Mouse (Mus musculus) CD4-positive helper T cell, adult 2 months (primary cell): ENCODE results near the gene Ncoa5.

Source experiments
- DNase-seq: peaks from one replicate; pipeline ENCODE4 v3.0.0-alpha.2; 2012; ENCODE audit warnings: low read depth, missing footprints, low spot score

Gene Ncoa5

DNA sequence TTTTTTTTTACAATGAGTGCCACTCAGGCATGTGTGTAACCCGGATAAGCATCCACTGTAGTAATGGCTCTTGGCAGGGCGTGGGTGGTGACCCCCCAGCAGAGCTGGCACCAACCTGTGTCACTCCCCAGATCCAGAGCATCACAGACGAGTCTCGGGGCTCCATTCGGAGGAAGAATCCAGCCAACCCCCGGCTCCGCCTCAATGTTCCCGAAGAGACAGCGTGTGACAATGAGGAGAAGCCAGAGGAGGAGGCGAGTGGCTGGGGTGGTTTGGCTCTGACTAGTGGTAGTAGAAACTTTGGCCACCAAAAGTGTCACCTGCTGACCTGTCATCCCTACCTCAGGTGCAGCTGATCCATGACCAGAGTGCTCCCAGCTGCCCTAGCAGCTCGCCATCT is 38.7 kb downstream of the Ncoa5 start:
- no peak for DNase-seq

DNA sequence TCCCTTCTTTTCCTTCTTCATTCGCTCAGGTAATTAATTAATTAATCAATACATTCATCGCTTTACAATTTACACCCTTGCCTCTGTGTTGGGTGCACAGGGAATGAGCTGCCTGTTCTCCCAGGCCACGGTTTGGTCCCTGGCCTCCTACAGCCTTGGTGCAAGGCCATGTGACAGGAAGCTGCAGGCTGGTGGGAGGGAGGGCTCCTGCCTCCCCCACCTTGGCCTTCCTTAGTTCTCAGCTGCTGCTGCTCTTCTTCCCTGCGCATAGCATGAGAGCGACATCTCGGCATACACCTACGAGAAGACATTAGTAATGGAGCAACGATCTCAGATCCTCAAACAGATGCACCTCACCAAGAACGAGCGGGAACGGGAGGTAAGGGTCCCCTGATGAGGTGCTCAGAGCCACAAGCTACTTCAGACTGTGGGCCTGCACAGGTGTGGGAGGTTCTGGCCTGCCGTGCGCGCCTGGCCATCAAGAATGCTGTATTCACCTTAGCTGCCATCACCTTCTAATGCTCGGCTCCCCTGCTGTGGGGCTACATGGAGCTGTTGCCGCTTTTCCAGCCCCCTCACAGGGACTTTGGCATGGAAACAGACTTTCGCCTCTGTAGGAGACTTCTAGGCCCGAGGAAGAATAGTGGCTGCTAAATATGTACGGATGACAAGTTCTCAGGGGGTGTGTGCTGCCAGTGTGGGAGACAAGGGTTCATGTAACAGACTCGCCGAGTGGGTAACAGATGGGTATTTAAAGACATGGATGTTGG is 39.8 kb downstream of the Ncoa5 start:
- no peak for DNase-seq

DNA sequence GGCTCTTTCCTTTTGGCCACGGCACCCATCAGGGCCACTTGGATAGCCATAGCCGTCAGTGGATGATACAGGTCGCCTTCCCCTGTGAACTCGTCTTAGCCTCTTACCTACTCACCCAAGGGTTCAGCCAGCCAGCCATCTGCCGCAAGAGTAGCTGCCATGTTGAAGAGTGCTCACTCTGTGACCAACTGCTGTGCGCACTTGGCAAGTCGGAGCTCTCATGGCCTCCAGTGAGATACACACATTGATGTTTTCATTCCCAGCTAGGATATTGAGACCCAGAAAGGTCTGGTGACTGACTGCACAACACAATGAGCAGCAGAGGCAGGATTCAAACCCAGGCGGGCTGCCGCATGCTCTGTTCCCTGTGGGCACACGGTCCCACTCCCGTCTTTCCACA is 40.5 kb downstream of the Ncoa5 start:
- no peak for DNase-seq

DNA sequence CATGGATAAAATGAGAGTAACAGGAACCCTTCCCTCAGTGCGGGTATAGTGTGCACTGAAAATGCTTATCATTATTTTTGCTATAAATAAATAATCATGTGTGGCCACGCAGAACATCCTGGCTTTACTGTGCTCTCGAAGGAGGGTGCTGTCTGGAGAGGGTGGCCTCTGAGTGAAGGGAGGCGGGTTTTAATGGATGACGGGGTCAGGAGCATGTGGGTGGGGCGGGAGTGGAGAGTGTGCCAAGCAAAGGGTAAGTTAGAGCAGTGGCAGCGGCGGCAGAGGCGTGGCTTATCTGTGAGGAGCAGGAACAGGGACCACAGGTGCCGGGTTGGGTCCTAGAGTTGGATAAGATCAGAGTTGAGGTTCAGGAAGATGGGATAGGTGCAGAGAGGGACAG is 42.9 kb downstream of the Ncoa5 start:
- no peak for DNase-seq

DNA sequence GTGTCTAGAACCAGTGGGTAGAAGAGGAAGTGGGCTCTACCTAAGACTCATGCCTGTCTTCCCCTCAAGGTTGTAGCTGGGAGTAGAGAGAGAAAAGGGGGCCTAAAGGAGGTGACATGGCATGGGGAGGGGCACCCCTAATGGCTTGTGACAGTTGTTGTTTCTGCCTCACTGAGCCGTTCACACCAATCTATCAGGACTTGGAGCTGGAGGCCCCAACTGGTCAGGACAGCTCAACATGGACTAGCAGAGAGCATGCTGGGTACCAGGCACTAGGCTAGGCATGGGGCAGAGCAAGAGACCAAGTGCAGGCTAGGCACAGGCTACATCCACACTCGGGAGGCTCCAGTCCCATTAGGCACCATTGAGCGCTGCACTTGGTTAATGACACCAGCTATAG is 43.6 kb downstream of the Ncoa5 start:
- no peak for DNase-seq

DNA sequence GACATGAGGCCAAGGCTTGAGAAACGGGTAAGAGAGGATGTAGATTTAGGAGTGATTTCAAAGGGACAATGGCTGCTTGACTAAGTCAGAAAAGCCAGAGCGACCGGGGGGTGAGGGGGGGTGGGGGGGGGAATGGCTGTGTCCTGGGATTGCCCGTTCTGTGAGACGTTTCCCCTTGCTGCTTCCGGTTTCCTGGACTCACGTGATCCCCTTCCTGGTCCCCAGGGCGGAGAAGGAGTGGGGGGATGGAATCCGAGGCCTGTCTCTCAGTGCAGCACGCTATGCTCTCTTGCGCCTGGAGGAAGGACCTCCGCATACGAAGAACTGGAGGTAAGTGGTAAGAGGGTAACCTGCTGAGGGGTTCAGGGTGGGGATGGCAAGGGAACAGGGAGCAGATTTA is 45.9 kb downstream of the Ncoa5 start:
- DNase-seq: no peak

DNA sequence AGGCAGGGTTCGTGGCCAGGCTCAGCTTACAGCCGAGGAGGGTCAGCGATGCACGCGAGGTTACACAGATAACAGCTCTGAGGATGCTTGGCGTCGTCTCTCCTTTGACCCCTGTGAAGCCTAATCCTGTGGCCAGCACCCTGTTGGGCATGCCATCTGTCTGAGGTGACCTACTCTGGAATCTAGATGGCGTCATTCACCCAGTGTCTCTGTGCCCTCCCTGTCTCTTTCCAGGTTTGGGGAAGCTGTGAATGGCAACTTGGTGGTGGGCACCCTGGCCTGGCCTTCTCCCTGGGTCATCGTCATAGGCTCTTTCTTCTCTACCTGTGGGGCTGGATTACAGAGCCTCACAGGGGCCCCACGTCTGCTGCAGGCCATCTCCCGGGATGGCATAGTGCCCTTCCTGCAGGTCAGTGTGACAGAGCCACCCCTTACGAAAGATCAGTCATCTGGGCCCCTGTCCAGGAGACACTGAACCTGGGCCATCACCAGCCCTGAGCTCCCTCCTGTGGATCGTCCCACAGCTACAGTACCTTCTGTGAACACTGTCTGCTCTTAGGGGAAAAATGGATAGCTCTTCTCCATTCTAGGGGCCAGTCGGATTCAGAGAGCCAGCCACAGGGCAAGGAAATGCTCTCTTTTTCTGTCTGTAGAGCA is 48.2 kb downstream of the Ncoa5 start:
- DNase-seq: no peak

DNA sequence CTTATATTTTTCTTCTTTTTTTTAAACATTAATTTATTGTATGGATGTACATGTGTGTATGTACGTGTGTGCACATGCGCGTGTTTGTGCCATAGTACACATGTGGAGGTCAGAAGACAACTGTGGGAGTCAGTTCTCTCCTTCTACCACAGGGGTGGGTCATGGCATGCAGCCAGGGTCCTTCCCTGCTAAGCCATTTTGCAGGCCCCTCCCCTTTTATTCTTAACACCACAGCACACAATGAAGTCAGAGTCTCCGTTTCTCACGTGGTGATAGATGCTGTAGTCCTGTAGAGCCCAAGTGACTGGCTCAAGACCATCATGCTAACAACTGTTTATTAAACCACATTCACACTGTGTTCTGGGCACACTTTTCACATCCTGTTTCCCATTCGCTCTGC is 48.7 kb downstream of the Ncoa5 start:
- no peak for DNase-seq

DNA sequence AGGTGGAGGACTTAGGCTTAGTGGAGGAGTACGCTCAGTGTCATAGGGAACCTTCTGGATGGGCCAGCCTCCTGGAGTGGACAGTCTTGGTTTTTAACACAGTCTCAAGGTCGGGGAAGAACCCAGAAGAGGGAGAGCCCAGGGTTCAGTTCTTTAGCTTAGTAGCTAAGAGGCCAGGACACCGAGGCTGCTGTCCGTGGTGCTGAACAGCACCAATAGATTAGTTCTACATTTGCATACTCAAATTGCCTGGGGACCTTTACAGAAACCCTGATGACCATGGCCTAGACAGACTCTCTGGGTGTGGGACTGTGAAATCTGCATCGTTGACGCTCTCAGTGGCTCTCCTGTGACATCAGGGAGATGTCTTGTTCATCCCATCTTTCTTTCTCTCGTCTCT is 54.9 kb downstream of the Ncoa5 start:
- DNase-seq: peak; percentile 45

DNA sequence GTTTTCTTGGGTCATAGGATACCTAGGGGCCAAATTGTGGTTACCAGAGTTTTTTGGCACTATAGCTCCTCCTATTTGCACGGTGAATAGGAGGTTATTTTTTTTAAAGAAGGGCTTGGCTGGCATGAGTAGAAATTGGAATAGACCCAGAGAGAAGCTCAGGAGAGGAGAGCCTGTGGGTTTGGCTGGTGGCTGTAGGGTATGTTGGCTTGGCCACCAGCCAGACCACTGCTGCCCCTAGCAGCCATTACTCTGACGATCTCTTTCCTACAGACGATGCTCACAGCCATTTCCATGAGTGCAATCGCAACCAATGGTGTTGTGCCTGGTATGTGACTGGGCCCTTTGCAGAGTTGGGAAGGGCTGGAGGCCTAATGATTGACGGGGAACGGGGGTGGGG is 59.1 kb downstream of the Ncoa5 start:
- no peak for DNase-seq

DNA sequence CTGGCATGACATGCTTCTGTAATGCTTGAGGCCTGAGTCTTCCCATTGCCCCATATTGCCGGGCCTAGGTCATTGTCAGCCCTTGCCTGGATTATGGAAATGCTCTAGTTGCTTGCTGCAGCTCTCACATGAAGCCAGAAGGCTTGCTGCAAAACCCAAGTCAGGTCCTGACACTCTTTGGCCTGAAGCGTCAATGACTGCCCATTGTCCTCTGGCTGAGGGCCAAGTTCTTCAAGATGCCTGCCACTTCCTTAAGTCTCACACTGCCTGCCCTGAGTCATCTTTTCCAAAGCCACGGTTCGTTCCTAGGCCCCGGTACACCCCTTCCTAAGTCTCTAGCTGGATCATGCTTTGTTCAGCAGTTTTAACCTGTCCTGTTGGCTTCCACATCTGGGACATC is 62.0 kb downstream of the Ncoa5 start:
- DNase-seq: no peak

DNA sequence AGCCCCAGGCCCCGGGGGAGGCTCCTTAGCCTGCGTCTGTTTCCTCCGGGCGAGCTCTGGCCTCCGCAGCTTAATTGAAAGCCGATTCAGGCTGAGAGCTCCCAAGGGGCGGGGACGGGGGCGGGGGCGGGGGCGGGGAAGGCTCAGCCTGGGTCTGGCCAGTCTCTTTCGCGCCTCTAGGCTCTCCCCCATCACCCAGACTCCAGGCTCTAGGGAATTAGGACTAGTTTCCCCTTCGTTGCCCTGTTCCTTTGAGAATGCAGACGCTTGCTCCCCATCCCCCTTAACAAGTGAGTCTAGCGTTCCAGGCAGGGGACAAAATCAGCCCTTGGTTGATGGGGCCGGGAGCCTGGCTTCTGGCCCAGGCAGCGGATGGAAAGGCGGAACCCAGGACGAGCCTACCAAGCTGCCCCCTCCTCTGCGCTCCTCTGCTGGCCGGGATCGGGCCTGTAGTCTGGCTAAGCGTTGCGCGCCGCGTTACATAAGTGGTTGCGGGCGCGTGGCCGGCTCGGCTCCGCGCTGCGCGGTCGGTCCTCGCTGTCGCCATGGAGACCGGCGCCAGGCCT is 64.0 kb downstream of the Ncoa5 start:
- DNase-seq: no peak

DNA sequence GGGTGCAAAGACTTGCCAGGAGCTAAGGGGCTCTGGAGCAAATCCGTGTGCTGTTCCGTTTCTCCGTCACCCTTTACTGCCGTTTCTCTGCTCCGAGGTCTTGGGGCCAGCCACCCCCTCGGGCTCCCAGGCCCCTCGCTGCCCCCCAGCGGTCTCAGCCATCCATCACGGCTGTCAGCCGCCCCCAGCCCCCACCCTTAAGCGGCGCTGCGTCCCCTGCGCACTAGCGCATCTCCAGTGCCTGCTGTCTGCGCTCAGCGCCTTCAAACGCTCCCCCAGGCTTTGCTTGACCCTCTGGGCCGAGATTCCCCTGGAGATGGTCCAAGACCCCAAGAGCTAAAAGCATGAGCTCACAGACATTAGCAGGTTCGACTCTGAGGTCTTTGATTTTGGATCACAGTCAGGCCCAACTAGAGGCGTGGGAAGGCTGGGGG is 65.3 kb downstream of the Ncoa5 start:
- no peak for DNase-seq

DNA sequence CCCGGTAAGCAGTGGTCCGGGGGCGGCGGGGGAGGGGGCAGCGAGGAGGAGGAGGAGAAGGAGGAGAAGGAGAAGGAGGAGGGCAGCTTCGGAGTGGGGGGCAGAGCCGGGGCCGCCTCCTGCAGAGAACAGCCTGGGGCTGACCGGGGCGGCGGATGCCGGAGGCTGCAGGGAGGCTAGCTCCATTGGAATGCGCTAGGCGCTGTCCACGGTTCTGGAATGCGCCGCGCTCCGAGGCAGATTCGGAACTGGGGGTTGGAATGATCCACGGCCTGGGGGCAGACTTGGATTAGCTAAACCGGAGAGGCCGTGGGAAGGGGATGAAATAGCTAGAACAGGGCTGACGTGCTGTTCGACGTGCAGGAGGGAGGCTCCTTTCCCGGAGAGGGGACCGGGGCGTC is 66.2 kb downstream of the Ncoa5 start:
- DNase-seq: no peak

DNA sequence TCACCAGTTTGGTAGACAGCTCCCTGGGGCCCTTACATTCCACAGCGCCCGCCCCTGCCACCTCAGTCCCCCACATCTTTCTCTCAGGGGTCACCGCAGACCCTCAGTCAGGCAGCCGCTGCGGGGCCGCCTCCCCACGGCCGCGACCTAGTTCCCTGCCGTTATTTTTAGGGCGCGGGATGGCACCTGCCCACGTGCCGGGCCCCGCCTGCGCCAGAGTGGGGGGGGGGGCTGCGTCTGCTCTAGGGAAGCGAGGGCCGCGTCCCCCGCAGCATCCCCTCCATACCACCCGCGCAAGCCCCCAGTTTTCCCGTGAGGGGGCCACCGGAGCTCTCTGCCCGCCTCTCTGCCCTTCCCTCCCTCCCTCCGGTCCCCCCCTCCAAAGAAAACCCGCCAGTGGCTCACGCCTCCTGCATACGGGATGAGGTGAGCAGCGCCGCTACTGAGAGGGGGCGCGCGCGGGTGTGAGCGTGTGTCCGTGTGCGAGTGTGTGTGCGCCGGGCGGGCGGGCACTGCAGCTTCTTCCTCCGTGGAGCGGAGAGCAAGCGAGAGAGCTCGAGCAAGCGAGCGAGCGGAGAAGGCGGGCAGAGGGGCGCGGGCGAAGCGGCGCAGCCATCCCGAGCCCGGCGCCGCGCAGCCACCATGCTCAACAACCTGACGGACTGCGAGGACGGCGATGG is 66.8 kb downstream of the Ncoa5 start:
- DNase-seq: no peak

DNA sequence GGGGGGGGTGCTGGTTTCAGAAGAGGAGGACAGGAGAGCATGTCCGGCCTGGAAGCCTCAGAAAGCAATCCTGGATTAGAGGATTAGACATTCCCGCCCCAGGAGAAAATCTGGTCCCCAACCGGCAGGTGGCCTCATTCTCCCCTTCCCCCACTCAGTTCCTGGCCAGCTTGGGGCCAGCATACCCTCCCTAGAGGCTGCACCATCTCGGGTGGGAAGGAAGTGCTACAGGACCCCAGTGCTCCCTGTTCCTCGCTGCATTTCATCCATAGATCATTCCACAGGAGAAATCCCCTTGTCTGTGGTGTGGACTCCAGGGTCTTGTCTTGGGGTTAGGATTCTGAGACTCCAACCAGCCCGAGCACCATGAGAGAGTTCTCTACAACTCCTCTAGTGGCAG is 67.5 kb downstream of the Ncoa5 start:
- no peak for DNase-seq

DNA sequence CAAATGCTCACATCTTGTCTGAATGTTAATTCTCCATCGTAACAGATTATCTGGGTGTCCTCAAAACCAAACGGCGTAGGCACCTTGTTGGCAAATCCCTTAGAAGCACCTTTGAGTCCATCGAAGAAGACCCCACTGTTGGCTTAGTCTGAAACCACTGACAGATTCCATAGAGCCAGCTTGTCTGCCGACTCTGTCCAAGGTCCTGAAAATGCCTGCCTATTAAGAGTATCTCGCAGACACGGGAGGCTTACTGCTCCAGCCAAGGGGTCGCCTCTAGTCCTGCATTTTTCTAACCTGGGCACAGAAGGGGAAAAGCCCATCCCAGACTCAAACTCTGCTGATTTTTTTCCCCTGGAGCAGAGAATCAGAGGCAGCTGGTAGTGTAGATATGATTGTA is 68.3 kb downstream of the Ncoa5 start:
- DNase-seq: no peak

DNA sequence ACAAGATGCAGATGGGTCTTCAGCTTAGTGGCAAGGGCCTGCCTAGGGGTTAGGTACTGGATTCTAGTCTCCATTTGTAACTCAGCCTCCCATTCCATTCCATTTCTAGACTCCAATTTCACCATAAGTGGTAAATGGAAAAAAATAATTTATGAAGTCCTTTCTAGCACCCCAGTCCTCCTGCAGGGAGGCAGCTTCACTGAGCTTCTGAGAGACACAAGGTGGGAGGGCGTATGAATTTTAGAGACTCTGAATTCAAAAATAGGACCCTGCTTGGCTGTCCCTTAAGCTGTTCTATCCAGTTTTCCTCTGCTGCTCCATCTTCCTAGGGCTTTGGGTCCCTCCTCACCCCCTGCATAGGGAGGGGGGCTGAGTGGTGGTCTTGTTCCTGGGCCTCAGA is 69.7 kb downstream of the Ncoa5 start:
- DNase-seq: no peak

DNA sequence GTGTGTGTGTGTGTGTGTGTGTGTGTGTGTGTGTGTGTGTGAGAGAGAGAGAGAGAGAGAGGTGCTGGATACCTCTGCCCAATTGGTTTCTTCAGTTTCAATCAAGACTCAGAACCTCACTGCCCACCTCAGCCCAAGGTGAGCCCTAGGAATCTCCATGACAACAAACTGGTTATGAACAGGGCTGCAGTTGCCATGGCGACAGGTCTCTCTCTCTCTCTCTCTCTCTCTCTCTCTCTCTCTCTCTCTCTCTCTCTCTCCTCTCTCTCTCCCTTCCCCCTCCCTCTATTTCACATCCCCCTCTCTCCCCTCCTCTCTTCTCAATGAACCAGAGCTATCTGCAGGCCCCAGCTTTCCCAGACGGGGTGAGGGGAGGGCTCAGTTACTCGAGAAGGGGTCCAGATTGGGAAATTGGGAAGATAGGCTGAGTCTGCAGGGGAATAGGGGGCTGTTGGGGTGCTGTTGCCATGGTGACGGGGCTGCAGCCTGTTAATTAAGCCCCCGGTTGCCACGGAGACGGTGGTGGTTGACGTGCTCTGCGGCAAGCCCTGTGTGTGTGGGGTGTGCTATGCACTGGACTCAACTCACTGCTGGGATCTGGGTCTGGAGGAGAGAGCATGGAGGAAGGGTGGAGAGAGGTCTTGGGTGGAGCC is 70.3 kb downstream of the Ncoa5 start:
- DNase-seq: no peak

DNA sequence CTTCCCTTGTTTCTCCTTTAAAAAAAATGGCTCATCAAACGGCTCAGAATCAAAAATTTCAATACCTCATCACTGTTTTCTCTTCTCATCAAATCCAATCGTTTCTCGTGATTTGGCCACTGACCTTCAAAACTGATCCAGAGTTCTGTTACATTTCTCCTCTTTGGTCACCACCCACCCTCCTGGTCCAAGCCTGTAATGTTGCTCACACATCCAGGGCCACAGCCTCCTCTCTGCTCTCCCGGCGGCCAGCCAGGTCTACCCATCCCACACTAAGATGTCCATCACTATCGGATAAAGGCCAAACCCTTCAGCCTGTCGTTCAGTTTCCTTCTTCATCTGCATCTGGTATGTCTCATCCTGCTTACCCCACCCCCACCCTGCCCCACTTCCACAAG is 72.5 kb downstream of the Ncoa5 start:
- DNase-seq: no peak

DNA sequence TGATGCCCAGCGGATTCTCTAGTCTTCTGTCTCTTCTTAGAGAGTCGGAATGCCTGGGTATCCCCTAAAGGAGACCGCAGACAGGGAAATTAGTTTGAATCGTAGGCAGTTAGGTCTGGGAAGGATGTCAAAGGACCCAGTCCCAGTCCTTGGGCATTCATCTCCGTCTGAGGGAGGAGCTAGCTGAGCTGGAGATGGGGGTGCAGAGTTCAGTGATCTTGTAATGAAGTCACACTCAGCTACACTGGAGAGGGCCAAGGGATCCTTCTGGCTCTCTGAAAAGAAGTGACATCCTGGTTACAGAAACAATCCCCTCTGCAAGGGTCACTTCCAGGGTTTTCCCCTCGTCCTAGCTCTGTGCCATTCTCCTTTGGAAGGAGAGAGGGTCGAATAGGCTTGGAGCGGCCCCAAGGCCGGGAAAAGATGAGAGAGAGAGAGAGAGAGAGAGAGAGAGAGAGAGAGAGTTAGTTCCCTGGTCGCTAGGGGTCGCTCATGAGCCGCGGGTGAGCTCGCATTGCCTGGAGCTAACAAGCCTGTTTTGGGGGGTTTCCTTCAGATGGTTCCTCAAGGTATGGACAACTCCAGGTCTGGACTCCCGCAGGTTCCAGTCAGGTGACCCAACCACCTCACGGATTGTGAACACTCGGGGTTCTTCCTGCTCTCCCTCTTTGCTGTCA is 73.0 kb downstream of the Ncoa5 start:
- peak; percentile 67 for DNase-seq
